ENCODE assay signal across 7 mouse cellular contexts in the genomic region with DNA sequence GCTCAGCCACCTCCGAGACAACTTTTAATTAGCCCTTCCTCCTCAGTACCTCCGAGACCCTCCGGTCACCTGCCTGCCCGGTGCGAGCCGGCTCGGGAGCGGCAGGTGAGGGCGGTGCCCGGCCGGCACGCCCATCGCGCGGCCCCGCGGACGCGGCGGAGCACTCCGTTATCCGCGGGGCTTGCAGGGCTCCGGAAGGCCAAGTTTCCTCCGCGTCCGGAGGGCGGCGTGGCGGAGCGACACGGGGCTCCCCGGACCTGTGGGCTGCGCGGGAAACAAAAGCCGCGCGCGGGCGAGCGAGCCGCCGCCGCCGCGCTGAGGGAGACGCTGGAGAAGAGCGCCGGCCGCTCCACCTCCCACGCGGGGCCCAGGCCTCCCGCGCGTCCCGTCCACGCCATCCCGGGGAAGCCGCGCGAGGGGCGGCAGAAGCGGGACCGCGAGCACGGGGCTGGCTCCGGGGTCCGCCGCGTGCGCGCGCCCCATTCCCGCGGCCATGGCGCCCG. TPM values are rescaled to one million over a fixed set of nuclear protein-coding genes. Genes with fewer than 3 reads are reported as not detected.
DNase-seq lines count a peak whose midpoint lies in the region; ATAC-seq and TF ChIP-seq lines count a peak whose summit lies in the region.

No protein-coding gene starts in this region.

- H3K9me3 ChIP-seq in G1E (replicated peaks): peaks cover 4% of the 10 kb centered on the region; the same call in 1 of the 2 replicates
- H3K9me3 ChIP-seq in forebrain, embryonic 13.5 days (replicated peaks): no peaks in the 10 kb centered on the region
- H3K9me3 ChIP-seq in hindbrain, embryonic 12.5 days (replicated peaks): no peaks in the 10 kb centered on the region
- no peaks in the 10 kb centered on the region for H3K9me3 ChIP-seq in limb, embryonic 10.5 days (replicated peaks)

- H3K36me3 ChIP-seq in G1E (replicated peaks): peaks cover 6% of the 10 kb centered on the region
- no peaks in the 10 kb centered on the region for H3K36me3 ChIP-seq in forebrain, embryonic 13.5 days (ENCODE audit: poor library complexity, severe bottlenecking)
- H3K36me3 ChIP-seq in hindbrain, embryonic 12.5 days: no peaks in the 10 kb centered on the region
- H3K36me3 ChIP-seq in limb, embryonic 10.5 days: peaks cover 7% of the 10 kb centered on the region; the same call in 1 of the 2 replicates
- H3K36me3 ChIP-seq in small intestine, adult 2 months (ENCODE audit: control insufficient read depth, insufficient read depth, low read length): no peaks in the 10 kb centered on the region

- no peak for TF ChIP-seq POLR2A in small intestine, adult 2 months (IDR thresholded peaks at IDR 0.05; ENCODE audit: low read depth, low read length)

- peak overlapping the region; percentile 85 for H3K9ac ChIP-seq in forebrain, embryonic 13.5 days
- H3K9ac ChIP-seq in hindbrain, embryonic 12.5 days: peak overlapping the region; percentile 88

- peak overlapping the region; percentile 91 for H3K27ac ChIP-seq in forebrain, embryonic 13.5 days
- peak overlapping the region; percentile 92 for H3K27ac ChIP-seq in hindbrain, embryonic 12.5 days
- H3K27ac ChIP-seq in limb, embryonic 10.5 days: peak overlapping the region; percentile 94
- H3K27ac ChIP-seq in small intestine, adult 2 months (ENCODE audit: insufficient read depth, low read depth, low read length): peak overlapping the region; percentile 56

- TF ChIP-seq CTCF in G1E (IDR thresholded peaks at IDR 0.05; ENCODE audit: low read depth, low read length): no peak
- TF ChIP-seq CTCF in small intestine, adult 2 months (IDR thresholded peaks at IDR 0.05; ENCODE audit: extremely low read depth, insufficient read length, insufficient replicate concordance, low read depth, low read length): no peak

- H3K27me3 ChIP-seq in G1E (ENCODE audit: insufficient read depth, low read length): peaks cover 5% of the 10 kb centered on the region
- no peaks in the 10 kb centered on the region for H3K27me3 ChIP-seq in forebrain, embryonic 13.5 days
- H3K27me3 ChIP-seq in hindbrain, embryonic 12.5 days: no peaks in the 10 kb centered on the region
- no peaks in the 10 kb centered on the region for H3K27me3 ChIP-seq in limb, embryonic 10.5 days (ENCODE audit: low read depth, poor library complexity, severe bottlenecking)
- no peaks in the 10 kb centered on the region for H3K27me3 ChIP-seq in small intestine, adult 2 months (ENCODE audit: control insufficient read depth, insufficient read depth, low read length)

- WGBS in forebrain, embryonic 13.5 days: under 1% methylated on average over 54 of the region's 77 CpGs
- under 1% methylated on average over 56 of the region's 77 CpGs for WGBS in hindbrain, embryonic 12.5 days
- under 1% methylated on average over 71 of the region's 77 CpGs for WGBS in limb, embryonic 10.5 days
- 1% methylated on average over 57 of the region's 77 CpGs for WGBS in small intestine, adult 2 months

- H3K4me2 ChIP-seq in forebrain, embryonic 13.5 days: peak overlapping the region; percentile 75
- H3K4me2 ChIP-seq in hindbrain, embryonic 12.5 days (replicated peaks): peak overlapping the region; percentile 75

- peak overlapping the region; percentile 92 for H3K4me3 ChIP-seq in G1E (ENCODE audit: low read depth, low read length)
- H3K4me3 ChIP-seq in forebrain, embryonic 13.5 days: peak overlapping the region; percentile 89
- peak overlapping the region; percentile 92 for H3K4me3 ChIP-seq in hindbrain, embryonic 12.5 days
- peak overlapping the region; percentile 91 for H3K4me3 ChIP-seq in limb, embryonic 10.5 days
- peak overlapping the region; percentile 89 for H3K4me3 ChIP-seq in small intestine, adult 2 months (ENCODE audit: low read depth, low read length)

- DNase-seq in G1E (ENCODE audit: low spot score): no peak
- peak; percentile 56 for DNase-seq in adrenal gland, postnatal 25 days
- DNase-seq in limb, embryonic 10.5 days (ENCODE audit: low spot score): peak; percentile 70

- H3K4me1 ChIP-seq in G1E (ENCODE audit: insufficient read depth, low read depth, low read length): peaks cover 21% of the 10 kb centered on the region
- peaks cover 12% of the 10 kb centered on the region for H3K4me1 ChIP-seq in forebrain, embryonic 13.5 days
- peaks cover 13% of the 10 kb centered on the region for H3K4me1 ChIP-seq in hindbrain, embryonic 12.5 days
- H3K4me1 ChIP-seq in limb, embryonic 10.5 days: peaks cover 25% of the 10 kb centered on the region
- H3K4me1 ChIP-seq in small intestine, adult 2 months (ENCODE audit: control insufficient read depth, insufficient read depth, insufficient read length, low read length): peaks cover 5% of the 10 kb centered on the region

- no peak for ATAC-seq in G1E (ENCODE audit: extremely low read depth, insufficient number of reproducible peaks, low FRiP score, poor library complexity, severe bottlenecking)
- peak; percentile 65 for ATAC-seq in forebrain, embryonic 13.5 days
- ATAC-seq in hindbrain, embryonic 12.5 days (ENCODE audit: low FRiP score): peak; percentile 62
- ATAC-seq in megakaryocyte progenitor cell, adult 5-6 weeks (replicated peaks; ENCODE audit: poor library complexity): peak; percentile 15; the same call in 1 of the 2 replicates

RNA-seq across cellular contexts. Expression of gene Fkbp5, which starts 31.8 kb away (rescaled TPM):
- total RNA-seq in G1E (2014; fragmentation: Nextera tagmentation) (11.7 and 16.4 TPM in 2 replicates), G1E (2017) (14.0 and 18.5 TPM in 2 replicates)
- 36.6 and 41.4 TPM in 2 replicates for polyA plus RNA-seq in G1E (2012)
- 55.9 and 60.1 TPM in 2 replicates for total RNA-seq in adrenal gland, postnatal 25 days (2021)
- 29.4 and 30.1 TPM in 2 replicates for polyA plus RNA-seq in forebrain, embryonic 13.5 days (2015; fragmentation: Nextera tagmentation; extraction: Ambion mirVana)
- 28.3 and 32.6 TPM in 2 replicates for polyA plus RNA-seq in hindbrain, embryonic 12.5 days (2016; fragmentation: Nextera tagmentation; extraction: Ambion mirVana)
- 32.5 and 32.6 TPM in 2 replicates for polyA plus RNA-seq in limb, embryonic 10.5 days (2016; fragmentation: Nextera tagmentation; extraction: Ambion mirVana)
- total RNA-seq in megakaryocyte progenitor cell, adult 5-6 weeks (2015): 25.8 and 30.0 TPM in 2 replicates
- 40.2 and 58.9 TPM in 2 replicates for total RNA-seq in megakaryocyte progenitor cell, adult 5-6 weeks (2017)
- polyA plus RNA-seq in small intestine, adult 2 months (2012; rRNA removed): 4.0 and 10.6 TPM in 2 replicates

RNA-seq across cellular contexts. Expression of gene Armc12, which starts 45.1 kb away (rescaled TPM):
- total RNA-seq in G1E (2014; fragmentation: Nextera tagmentation) (not detected in 2 replicates), G1E (2017) (not detected in 2 replicates)
- 0.07 TPM in 1 of 2 replicates, not detected in the other for polyA plus RNA-seq in G1E (2012)
- total RNA-seq in adrenal gland, postnatal 25 days (2021): not detected in 2 replicates
- not detected in 2 replicates for polyA plus RNA-seq in forebrain, embryonic 13.5 days (2015; fragmentation: Nextera tagmentation; extraction: Ambion mirVana)
- polyA plus RNA-seq in hindbrain, embryonic 12.5 days (2016; fragmentation: Nextera tagmentation; extraction: Ambion mirVana): not detected in 2 replicates
- not detected in 2 replicates for polyA plus RNA-seq in limb, embryonic 10.5 days (2016; fragmentation: Nextera tagmentation; extraction: Ambion mirVana)
- total RNA-seq in megakaryocyte progenitor cell, adult 5-6 weeks (2015): not detected in 2 replicates
- total RNA-seq in megakaryocyte progenitor cell, adult 5-6 weeks (2017): not detected in 2 replicates
- not detected in 2 replicates for polyA plus RNA-seq in small intestine, adult 2 months (2012; rRNA removed)
